Comparison of ENCODE assay signal across 8 mouse cellular contexts in the genomic region with DNA sequence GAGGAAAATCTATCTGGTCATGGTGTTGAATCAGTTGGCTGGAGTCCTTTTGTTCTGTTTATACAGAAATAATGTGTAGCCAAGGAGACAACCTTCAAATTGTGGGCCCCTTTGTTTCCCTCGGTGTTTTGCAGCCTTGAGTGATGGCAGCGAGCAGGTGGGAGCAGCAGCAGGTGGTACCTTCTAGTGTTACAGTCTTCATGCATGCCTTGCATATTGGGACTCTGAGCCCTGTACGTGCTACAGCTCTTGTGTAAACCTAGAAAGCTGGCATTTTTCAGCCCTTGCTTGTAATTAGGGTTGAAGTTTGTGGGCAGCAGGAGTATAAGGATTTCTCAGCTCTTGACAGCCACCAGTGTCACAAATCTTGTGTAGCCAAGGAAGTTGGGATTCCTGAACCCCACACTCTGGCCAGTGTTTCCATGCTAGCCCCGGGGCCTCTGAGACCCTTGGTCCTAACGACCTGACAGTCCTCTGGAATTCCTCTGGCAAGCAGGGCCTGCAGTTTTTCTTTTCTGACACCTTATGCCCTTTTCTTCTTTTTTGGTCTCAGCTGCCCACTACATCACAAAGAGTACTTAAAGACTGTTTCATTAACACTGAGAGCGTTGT. TPM values are rescaled to one million over a fixed set of nuclear protein-coding genes. Genes with fewer than 3 reads are reported as not detected.
DNase-seq lines count a peak whose midpoint lies in the region; ATAC-seq and TF ChIP-seq lines count a peak whose summit lies in the region.
"Had no signal": no experiment of that assay in that cellular context is flagged by ENCODE, and none has a peak within 500 bp of the region (broad histone marks: within the 10 kb centered on the region; RNA-seq: fewer than 3 reads in every experiment).

No protein-coding gene starts in this region.

- 36% methylated on average over 6 of the region's 6 CpGs for WGBS in lung, embryonic 15.5 days
- WGBS in lung, adult 2 months: 57% methylated on average over 6 of the region's 6 CpGs
- 34% methylated on average over 6 of the region's 6 CpGs for WGBS in embryonic facial prominence, embryonic 13.5 days
- 26% methylated on average over 6 of the region's 6 CpGs for WGBS in hindbrain, embryonic 15.5 days
- 9% methylated on average over 6 of the region's 6 CpGs for WGBS in neural tube, embryonic 13.5 days

- no peak overlapping the region for H3K4me3 ChIP-seq in lung, embryonic 15.5 days
- no peak overlapping the region for H3K4me3 ChIP-seq in lung, adult 2 months (replicated peaks; ENCODE audit: extremely low read depth, low read depth, low read length)
- no peak overlapping the region for H3K4me3 ChIP-seq in embryonic facial prominence, embryonic 13.5 days
- H3K4me3 ChIP-seq in hindbrain, embryonic 15.5 days: no peak overlapping the region
- no peak overlapping the region for H3K4me3 ChIP-seq in neural tube, embryonic 13.5 days

- ATAC-seq in lung, embryonic 15.5 days (ENCODE audit: borderline replicate concordance, extremely low read depth, low FRiP score, low TSS enrichment): no peak
- peak; percentile 78 for ATAC-seq in embryonic facial prominence, embryonic 13.5 days (ENCODE audit: insufficient number of reproducible peaks, insufficient read depth, low FRiP score, low TSS enrichment, low read depth)
- ATAC-seq in hindbrain, embryonic 15.5 days (ENCODE audit: low FRiP score, low read depth): no peak
- ATAC-seq in neural tube, embryonic 13.5 days (ENCODE audit: low read depth): peak; percentile 85
- ATAC-seq: inflammation-experienced regulatory T-cells, adult 6 months had no signal

- H3K9me3 ChIP-seq in lung, embryonic 15.5 days: no peaks in the 10 kb centered on the region
- 0 out of 2 replicates have a peak, but pooled peaks cover 3% of the 10 kb centered on the region for H3K9me3 ChIP-seq in embryonic facial prominence, embryonic 13.5 days
- H3K9me3 ChIP-seq in hindbrain, embryonic 15.5 days: no peaks in the 10 kb centered on the region
- 0 out of 2 replicates have a peak, but pooled peaks cover 3% of the 10 kb centered on the region for H3K9me3 ChIP-seq in neural tube, embryonic 13.5 days

- H3K9ac ChIP-seq in lung, embryonic 15.5 days: no peak overlapping the region
- no peak overlapping the region for H3K9ac ChIP-seq in embryonic facial prominence, embryonic 13.5 days
- no peak overlapping the region for H3K9ac ChIP-seq in hindbrain, embryonic 15.5 days
- peak overlapping the region; percentile 18; the same call in 1 of the 2 replicates for H3K9ac ChIP-seq in neural tube, embryonic 13.5 days

- H3K4me2 ChIP-seq in lung, embryonic 15.5 days: no peak overlapping the region
- H3K4me2 ChIP-seq in embryonic facial prominence, embryonic 13.5 days: no peak overlapping the region
- no peak overlapping the region for H3K4me2 ChIP-seq in hindbrain, embryonic 15.5 days
- H3K4me2 ChIP-seq in neural tube, embryonic 13.5 days: no peak overlapping the region

- no peak for TF ChIP-seq POLR2A in lung, adult 2 months (IDR thresholded peaks at IDR 0.05; ENCODE audit: borderline replicate concordance, extremely low read depth, low read depth, low read length)

- no peaks in the 10 kb centered on the region for H3K36me3 ChIP-seq in lung, embryonic 15.5 days
- H3K36me3 ChIP-seq in embryonic facial prominence, embryonic 13.5 days: no peaks in the 10 kb centered on the region
- H3K36me3 ChIP-seq in hindbrain, embryonic 15.5 days: no peaks in the 10 kb centered on the region
- no peaks in the 10 kb centered on the region for H3K36me3 ChIP-seq in neural tube, embryonic 13.5 days

- DNase-seq in lung, adult 2 months: no peak
- no peak for DNase-seq in spleen, adult 12 weeks (ENCODE audit: low spot score)
- no peak for DNase-seq in urinary bladder, adult 18-20 months (ENCODE audit: low spot score in 2 of 2)

- H3K4me1 ChIP-seq in lung, embryonic 15.5 days: peaks cover 41% of the 10 kb centered on the region
- no peaks in the 10 kb centered on the region; the same call in 1 of the 2 replicates for H3K4me1 ChIP-seq in lung, adult 2 months (ENCODE audit: control insufficient read depth, insufficient read depth, low read length)
- H3K4me1 ChIP-seq in embryonic facial prominence, embryonic 13.5 days: peaks cover 42% of the 10 kb centered on the region
- peaks cover 23% of the 10 kb centered on the region for H3K4me1 ChIP-seq in hindbrain, embryonic 15.5 days (replicated peaks)
- peaks cover 38% of the 10 kb centered on the region for H3K4me1 ChIP-seq in neural tube, embryonic 13.5 days (replicated peaks)

- H3K27me3 ChIP-seq in lung, embryonic 15.5 days: no peaks in the 10 kb centered on the region
- no peaks in the 10 kb centered on the region for H3K27me3 ChIP-seq in embryonic facial prominence, embryonic 13.5 days
- no peaks in the 10 kb centered on the region for H3K27me3 ChIP-seq in hindbrain, embryonic 15.5 days
- H3K27me3 ChIP-seq in neural tube, embryonic 13.5 days: no peaks in the 10 kb centered on the region

- H3K27ac ChIP-seq in lung, embryonic 15.5 days: peak overlapping the region; percentile 77
- peak overlapping the region; percentile 81 for H3K27ac ChIP-seq in embryonic facial prominence, embryonic 13.5 days
- peak overlapping the region; percentile 31; the same call in 1 of the 2 replicates for H3K27ac ChIP-seq in hindbrain, embryonic 15.5 days (replicated peaks)
- H3K27ac ChIP-seq in neural tube, embryonic 13.5 days (replicated peaks): peak overlapping the region; percentile 64

- no peak for TF ChIP-seq CTCF in lung, adult 2 months (IDR thresholded peaks at IDR 0.05; ENCODE audit: insufficient read depth, low read length)

RNA-seq across cellular contexts. Expression of a gene that starts 42.8 kb away (rescaled TPM):
- polyA plus RNA-seq in lung, embryonic 15.5 days (2015; fragmentation: Nextera tagmentation; extraction: Ambion mirVana): 15.4 and 16.4 TPM in 2 replicates
- 1.5 and 3.6 TPM in 2 replicates for polyA plus RNA-seq in lung, adult 2 months (2012; rRNA removed)
- 5.3 and 5.8 TPM in 2 replicates for polyA plus RNA-seq in embryonic facial prominence, embryonic 13.5 days (2015; fragmentation: Nextera tagmentation; extraction: Ambion mirVana)
- 8.8 and 9.3 TPM in 2 replicates for polyA plus RNA-seq in hindbrain, embryonic 15.5 days (2015; fragmentation: Nextera tagmentation; extraction: Ambion mirVana)
- polyA plus RNA-seq in neural tube, embryonic 13.5 days (2015; fragmentation: Nextera tagmentation; extraction: Ambion mirVana): 3.3 and 6.5 TPM in 2 replicates

RNA-seq across cellular contexts. Expression of a gene that starts 46.4 kb away (rescaled TPM):
- polyA plus RNA-seq in lung, embryonic 15.5 days (2015; fragmentation: Nextera tagmentation; extraction: Ambion mirVana): 86.1 and 88.1 TPM in 2 replicates
- polyA plus RNA-seq in lung, adult 2 months (2012; rRNA removed): 0.17 and 0.47 TPM in 2 replicates
- 53.7 and 59.4 TPM in 2 replicates for polyA plus RNA-seq in embryonic facial prominence, embryonic 13.5 days (2015; fragmentation: Nextera tagmentation; extraction: Ambion mirVana)
- 12.0 and 14.5 TPM in 2 replicates for polyA plus RNA-seq in hindbrain, embryonic 15.5 days (2015; fragmentation: Nextera tagmentation; extraction: Ambion mirVana)
- polyA plus RNA-seq in neural tube, embryonic 13.5 days (2015; fragmentation: Nextera tagmentation; extraction: Ambion mirVana): 13.5 and 15.5 TPM in 2 replicates

Comparison
In these comparisons a context has a peak if more than half of its experiments do, and no peak if none do; other contexts are left out.
1. ATAC-seq: peak in embryonic facial prominence, embryonic 13.5 days (single experiment) and neural tube, embryonic 13.5 days (single experiment); none in lung, embryonic 15.5 days (single experiment) and hindbrain, embryonic 15.5 days (single experiment).
2. H3K27ac ChIP-seq: peak in every context shown above with its lines; median percentile 81 in embryonic facial prominence, embryonic 13.5 days; 77 in lung, embryonic 15.5 days; 64 in neural tube, embryonic 13.5 days; 31 in hindbrain, embryonic 15.5 days.